In genomic region chr1:165705368-165705767, GRCm38 (mm10) we compare ENCODE assay signal across 11 mouse cellular contexts. TPM values are rescaled to one million over a fixed set of nuclear protein-coding genes. Genes with fewer than 3 reads are reported as not detected.
A peak's percentile ranks its signal among the peaks of the same experiment; 100 is the strongest.
DNase-seq lines count a peak whose midpoint lies in the region; ATAC-seq and TF ChIP-seq lines count a peak whose summit lies in the region.
"Had no signal": no experiment of that assay in that cellular context is flagged by ENCODE, and none has a peak within 500 bp of the region (broad histone marks: within the 10 kb centered on the region; RNA-seq: fewer than 3 reads in every experiment).

No protein-coding gene starts in this region.

- no peak for ATAC-seq in kidney, embryonic 15.5 days (replicated peaks; ENCODE audit: low FRiP score)
- ATAC-seq in liver, embryonic 14.5 days (ENCODE audit: insufficient read depth), result no peak
- ATAC-seq: forebrain, embryonic 13.5 days had no signal

- no peaks in the 10 kb centered on the region for H3K9me3 ChIP-seq in kidney, embryonic 15.5 days (replicated peaks)
- no peaks in the 10 kb centered on the region for H3K9me3 ChIP-seq in liver, embryonic 14.5 days (ENCODE audit: control insufficient read depth, low read length)
- H3K9me3 ChIP-seq: embryonic facial prominence, embryonic 12.5 days; forebrain, embryonic 13.5 days had no signal

- 61% methylated on average over 6 of the region's 6 CpGs for WGBS in kidney, embryonic 15.5 days
- 22% methylated on average over 6 of the region's 6 CpGs for WGBS in bone marrow, adult 2 months
- 46% methylated on average over 6 of the region's 6 CpGs for WGBS in liver, embryonic 14.5 days (ENCODE audit: insufficient replicate concordance)

- TF ChIP-seq CTCF in bone marrow, adult 2 months (IDR thresholded peaks at IDR 0.05; ENCODE audit: control insufficient read depth, insufficient read depth, low read length), result no peak
- TF ChIP-seq CTCF in liver, embryonic 14.5 days (IDR thresholded peaks at IDR 0.05; ENCODE audit: low read depth), result no peak

- H3K4me3 ChIP-seq in kidney, embryonic 15.5 days (replicated peaks), result 0 out of 2 replicates have a peak overlapping the region, but pooled peaks have one; percentile 74
- peak overlapping the region; percentile 14 for H3K4me3 ChIP-seq in bone marrow, adult 2 months (replicated peaks; ENCODE audit: control insufficient read depth, low read depth, low read length)
- no peak overlapping the region for H3K4me3 ChIP-seq in liver, embryonic 14.5 days (ENCODE audit: insufficient read depth in 1 of 2, low read depth in 2 of 2, low read length in 2 of 2)
- H3K4me3 ChIP-seq: embryonic facial prominence, embryonic 12.5 days; forebrain, embryonic 13.5 days had no signal

- no peaks in the 10 kb centered on the region for H3K36me3 ChIP-seq in kidney, embryonic 15.5 days
- no peaks in the 10 kb centered on the region for H3K36me3 ChIP-seq in liver, embryonic 14.5 days (replicated peaks; ENCODE audit: control insufficient read depth, insufficient read depth, low read depth)
- H3K36me3 ChIP-seq: embryonic facial prominence, embryonic 12.5 days had no signal

- TF ChIP-seq POLR2A in bone marrow, adult 2 months (IDR thresholded peaks at IDR 0.05; ENCODE audit: borderline replicate concordance, control insufficient read depth, low read depth, low read length), result no peak

- no peak overlapping the region for H3K9ac ChIP-seq in kidney, embryonic 15.5 days
- H3K9ac ChIP-seq in liver, embryonic 14.5 days (replicated peaks), result no peak overlapping the region
- H3K9ac ChIP-seq: embryonic facial prominence, embryonic 12.5 days; forebrain, embryonic 13.5 days had no signal

- H3K27me3 ChIP-seq in kidney, embryonic 15.5 days, result no peaks in the 10 kb centered on the region
- H3K27me3 ChIP-seq in liver, embryonic 14.5 days (ENCODE audit: control insufficient read depth, insufficient read depth, low read length), result peaks cover 11% of the 10 kb centered on the region

- H3K4me1 ChIP-seq in kidney, embryonic 15.5 days, result peaks cover 88% of the 10 kb centered on the region
- peaks cover 6% of the 10 kb centered on the region for H3K4me1 ChIP-seq in bone marrow, adult 2 months (ENCODE audit: control insufficient read depth, insufficient read depth, low read length)
- H3K4me1 ChIP-seq in liver, embryonic 14.5 days (replicated peaks; ENCODE audit: control insufficient read depth in 2 of 2, insufficient read depth in 2 of 2, low read length in 1 of 2), result peaks cover 5 to 51% of the 10 kb centered on the region in 2 experiments; a peak in 2 of 4 replicates

- H3K27ac ChIP-seq in kidney, embryonic 15.5 days, result 0 out of 2 replicates have a peak overlapping the region, but pooled peaks have one; percentile 20
- peak overlapping the region; percentile 99 for H3K27ac ChIP-seq in bone marrow, adult 2 months (ENCODE audit: control insufficient read depth, insufficient read depth, low read depth, low read length, poor library complexity)
- H3K27ac ChIP-seq in liver, embryonic 14.5 days, result no peak overlapping the region
- H3K27ac ChIP-seq: embryonic facial prominence, embryonic 12.5 days; forebrain, embryonic 13.5 days had no signal

- no peak for TF ChIP-seq EP300 in liver, embryonic 14.5 days (IDR thresholded peaks at IDR 0.05; ENCODE audit: low read depth)

- H3K4me2 ChIP-seq in kidney, embryonic 15.5 days, result peak overlapping the region; percentile 80
- H3K4me2 ChIP-seq in liver, embryonic 14.5 days (ENCODE audit: low read depth), result peak overlapping the region; percentile 16; the same call in 1 of the 2 replicates
- H3K4me2 ChIP-seq: embryonic facial prominence, embryonic 12.5 days had no signal

- no peak for DNase-seq in kidney, adult 8-10 months
- DNase-seq in CD4-positive helper T cell, adult 2 months (ENCODE audit: low read depth, low spot score), result peak; percentile 42
- no peak for DNase-seq in liver, embryonic 14.5 days (ENCODE audit: low read depth in 3 of 3, low spot score in 3 of 3)
- no peak for DNase-seq in natural killer cell, adult 2 months (ENCODE audit: low spot score in 2 of 2)
- DNase-seq in ovary, adult 18-20 months (ENCODE audit: low spot score), result no peak
- DNase-seq: cerebellum, adult 9-11 months; gastrocnemius, postnatal 25 days had no signal

RNA-seq across cellular contexts. Expression of gene Rcsd1, which starts 4.2 kb away (rescaled TPM):
- polyA plus RNA-seq in kidney, embryonic 15.5 days (2015; fragmentation: Nextera tagmentation; extraction: Ambion mirVana), result 56.2 and 57.8 TPM in 2 replicates
- 51.6 and 119 TPM in 2 replicates for polyA plus RNA-seq in bone marrow, adult 2 months (2011; ENCODE audit: insufficient read depth, insufficient read length, low replicate concordance, missing spikeins)
- polyA plus RNA-seq in liver, embryonic 14.5 days (2012; rRNA removed), result 3.5 and 4.8 TPM in 2 replicates
- polyA plus RNA-seq in liver, embryonic 14.5 days (2014; fragmentation: Nextera tagmentation; extraction: Ambion mirVana), result 2.4 and 3.4 TPM in 2 replicates

RNA-seq across cellular contexts. Expression of gene Creg1, which starts 58.2 kb away (rescaled TPM):
- 54.4 and 58.4 TPM in 2 replicates for polyA plus RNA-seq in kidney, embryonic 15.5 days (2015; fragmentation: Nextera tagmentation; extraction: Ambion mirVana)
- polyA plus RNA-seq in bone marrow, adult 2 months (2011; ENCODE audit: insufficient read depth, insufficient read length, low replicate concordance, missing spikeins), result 288 and 312 TPM in 2 replicates
- 81.8 and 106 TPM in 2 replicates for polyA plus RNA-seq in liver, embryonic 14.5 days (2012; rRNA removed)
- 369 and 390 TPM in 2 replicates for polyA plus RNA-seq in liver, embryonic 14.5 days (2014; fragmentation: Nextera tagmentation; extraction: Ambion mirVana)

Comparison
In these comparisons a context has a peak if more than half of its experiments do, and no peak if none do; other contexts are left out.
1. H3K4me3 ChIP-seq: peak in kidney, embryonic 15.5 days (single experiment) and bone marrow, adult 2 months (single experiment); none in liver, embryonic 14.5 days (0 of 2).